Mouse (Mus musculus): Measurements from ENCODE around the gene Lyrm1. TPM values are rescaled to one million over a fixed set of nuclear protein-coding genes. Genes with fewer than 3 reads are reported as not detected.

The Lyrm1 gene
- polyA plus RNA-seq, 1 experiment from 2014 or later: 4.5 TPM

DNA sequence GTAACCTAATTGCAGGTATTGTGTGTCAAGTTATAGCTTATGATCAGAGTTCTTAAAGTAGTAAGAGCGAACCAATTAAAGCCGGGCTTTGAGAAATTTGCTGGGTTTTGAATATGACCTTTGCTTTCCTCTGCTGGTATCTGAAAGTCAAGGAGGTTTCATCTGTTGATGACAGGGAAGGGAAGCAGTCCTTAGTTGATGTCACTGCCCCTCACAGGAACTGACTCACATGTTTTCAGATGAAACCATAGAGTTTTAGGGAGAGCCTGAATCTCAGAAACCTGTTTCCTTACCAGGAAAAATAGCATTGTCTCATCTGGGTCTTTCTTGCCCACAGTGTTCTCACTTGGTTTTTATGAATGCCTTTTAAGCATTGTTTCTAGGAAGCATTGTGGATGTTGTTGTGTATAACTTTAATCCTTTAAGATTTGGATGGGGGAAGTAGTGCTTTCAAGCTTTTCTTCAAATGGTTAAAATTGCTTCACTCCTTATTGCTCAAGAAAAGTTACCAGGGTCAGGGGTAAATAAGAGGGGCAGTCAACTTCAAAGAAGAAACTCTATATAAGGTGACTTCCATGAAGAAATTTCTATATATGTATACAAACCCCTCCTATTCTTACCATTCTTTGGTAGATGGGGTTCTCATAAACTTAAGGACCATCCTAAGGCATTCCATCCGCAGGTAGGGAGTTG is 11.0 kb downstream of the Lyrm1 start:
- no peak overlapping the region for H3K4me2 ChIP-seq (ENCODE audit: low read depth, low read length)

DNA sequence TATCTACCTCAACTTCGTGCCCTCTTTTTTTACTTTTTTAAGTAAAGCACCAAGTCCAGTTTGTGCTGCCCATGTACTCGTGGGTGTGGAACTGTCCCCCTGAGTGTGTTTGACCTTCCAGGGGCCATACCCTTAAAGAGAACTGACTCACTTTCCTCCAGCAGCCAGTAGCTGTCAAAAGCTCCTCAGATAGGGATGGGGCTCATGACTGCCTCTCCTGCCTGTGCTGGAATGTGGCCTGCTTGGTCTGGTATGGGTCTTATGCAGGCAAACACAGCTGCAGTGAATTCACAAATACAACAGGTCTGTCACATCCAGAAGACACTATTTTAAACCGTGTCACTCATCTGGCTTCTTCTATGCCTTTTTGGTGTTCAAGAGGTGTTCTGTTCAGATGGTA is 16.1 kb downstream of the Lyrm1 start:
- Histone ChIP-seq H3K36me3 (replicated peaks; ENCODE audit: insufficient read depth, low read length) (no peaks in the 10 kb centered on the region), H3K9me3 (ENCODE audit: low read length) (no peaks in the 10 kb centered on the region), H3K27me3 (ENCODE audit: insufficient read depth, low read length) (no peaks in the 10 kb centered on the region), H3K4me3 (ENCODE audit: low read depth, low read length) (no peak overlapping the region), H3K4me2 (ENCODE audit: low read depth, low read length) (no peak overlapping the region), H3K9ac (replicated peaks) (no peak overlapping the region), H3K27ac (ENCODE audit: low read depth) (no peak overlapping the region), H3K4me1 (ENCODE audit: insufficient read depth) (no peaks in the 10 kb centered on the region)
- TF ChIP-seq EP300 (IDR thresholded peaks at IDR 0.05; ENCODE audit: low read depth) (no peak), CTCF (IDR thresholded peaks at IDR 0.05; ENCODE audit: low read depth) (no peak)
- WGBS (ENCODE audit: insufficient replicate concordance): 65% methylated on average over 3 of the region's 3 CpGs
- ATAC-seq: no peak
- no peak for DNase-seq

More for the DNA sequence above, 11.0 kb downstream of the Lyrm1 start:
- H3K4me1 ChIP-seq (ENCODE audit: insufficient read depth): no peaks in the 10 kb centered on the region
- H3K9me3 ChIP-seq (ENCODE audit: low read length): no peaks in the 10 kb centered on the region
- ATAC-seq: no peak
- H3K9ac ChIP-seq (replicated peaks): no peak overlapping the region
- 82% methylated on average over 3 of the region's 3 CpGs for WGBS (ENCODE audit: insufficient replicate concordance)
- no peaks in the 10 kb centered on the region for H3K36me3 ChIP-seq (replicated peaks; ENCODE audit: insufficient read depth, low read length)
- TF ChIP-seq CTCF (IDR thresholded peaks at IDR 0.05; ENCODE audit: low read depth): no peak
- no peak for TF ChIP-seq EP300 (IDR thresholded peaks at IDR 0.05; ENCODE audit: low read depth)
- no peak overlapping the region for H3K27ac ChIP-seq (ENCODE audit: low read depth)
- no peak overlapping the region for H3K4me3 ChIP-seq (ENCODE audit: low read depth, low read length)
- H3K27me3 ChIP-seq (ENCODE audit: insufficient read depth, low read length): no peaks in the 10 kb centered on the region
- no peak for DNase-seq

- TF ChIP-seq CTCF (IDR thresholded peaks at IDR 0.05; ENCODE audit: low read depth) (no peak), EP300 (IDR thresholded peaks at IDR 0.05; ENCODE audit: low read depth) (no peak)
- WGBS (ENCODE audit: insufficient replicate concordance): 33% methylated on average over 2 of the region's 2 CpGs
- Histone ChIP-seq H3K4me3 (ENCODE audit: low read depth, low read length) (no peak overlapping the region), H3K4me1 (ENCODE audit: insufficient read depth) (no peaks in the 10 kb centered on the region), H3K9me3 (ENCODE audit: low read length) (no peaks in the 10 kb centered on the region), H3K4me2 (ENCODE audit: low read depth, low read length) (no peak overlapping the region), H3K27ac (ENCODE audit: low read depth) (no peak overlapping the region), H3K27me3 (ENCODE audit: insufficient read depth, low read length) (no peaks in the 10 kb centered on the region), H3K36me3 (replicated peaks; ENCODE audit: insufficient read depth, low read length) (no peaks in the 10 kb centered on the region), H3K9ac (replicated peaks) (no peak overlapping the region)
- ATAC-seq (no peak), DNase-seq (no peak)
Measured at GRCm38 (mm10) chr7:119920457-119920856, 24.8 kb downstream of the Lyrm1 start.

GRCm38 (mm10) chr7:119921054-119921453 is 25.4 kb downstream of the Lyrm1 start:
- H3K36me3 ChIP-seq (replicated peaks; ENCODE audit: insufficient read depth, low read length): no peaks in the 10 kb centered on the region
- ATAC-seq (no peak), DNase-seq (no peak)
- no peak overlapping the region for H3K4me2 ChIP-seq (ENCODE audit: low read depth, low read length)
- H3K9me3 ChIP-seq (ENCODE audit: low read length): no peaks in the 10 kb centered on the region
- 66% methylated on average over 4 of the region's 4 CpGs for WGBS (ENCODE audit: insufficient replicate concordance)
- H3K4me3 ChIP-seq (ENCODE audit: low read depth, low read length): no peak overlapping the region
- no peaks in the 10 kb centered on the region for H3K4me1 ChIP-seq (ENCODE audit: insufficient read depth)
- H3K9ac ChIP-seq (replicated peaks): no peak overlapping the region
- no peaks in the 10 kb centered on the region for H3K27me3 ChIP-seq (ENCODE audit: insufficient read depth, low read length)
- H3K27ac ChIP-seq (ENCODE audit: low read depth): no peak overlapping the region
- no peak for TF ChIP-seq EP300 (IDR thresholded peaks at IDR 0.05; ENCODE audit: low read depth)
- no peak for TF ChIP-seq CTCF (IDR thresholded peaks at IDR 0.05; ENCODE audit: low read depth)

GRCm38 (mm10) chr7:119928783-119929440 is 33.3 kb downstream of the Lyrm1 start:
- Histone ChIP-seq H3K27me3 (ENCODE audit: insufficient read depth, low read length) (no peaks in the 10 kb centered on the region), H3K9me3 (ENCODE audit: low read length) (no peaks in the 10 kb centered on the region), H3K9ac (replicated peaks) (no peak overlapping the region), H3K4me2 (ENCODE audit: low read depth, low read length) (no peak overlapping the region), H3K4me3 (ENCODE audit: low read depth, low read length) (no peak overlapping the region), H3K27ac (ENCODE audit: low read depth) (no peak overlapping the region), H3K36me3 (replicated peaks; ENCODE audit: insufficient read depth, low read length) (no peaks in the 10 kb centered on the region), H3K4me1 (ENCODE audit: insufficient read depth) (no peaks in the 10 kb centered on the region)
- TF ChIP-seq CTCF (IDR thresholded peaks at IDR 0.05; ENCODE audit: low read depth): no peak
- TF ChIP-seq EP300 (IDR thresholded peaks at IDR 0.05; ENCODE audit: low read depth): no peak
- ATAC-seq (no peak), DNase-seq (no peak)
- WGBS (ENCODE audit: insufficient replicate concordance): 45% methylated on average over 2 of the region's 2 CpGs

DNA sequence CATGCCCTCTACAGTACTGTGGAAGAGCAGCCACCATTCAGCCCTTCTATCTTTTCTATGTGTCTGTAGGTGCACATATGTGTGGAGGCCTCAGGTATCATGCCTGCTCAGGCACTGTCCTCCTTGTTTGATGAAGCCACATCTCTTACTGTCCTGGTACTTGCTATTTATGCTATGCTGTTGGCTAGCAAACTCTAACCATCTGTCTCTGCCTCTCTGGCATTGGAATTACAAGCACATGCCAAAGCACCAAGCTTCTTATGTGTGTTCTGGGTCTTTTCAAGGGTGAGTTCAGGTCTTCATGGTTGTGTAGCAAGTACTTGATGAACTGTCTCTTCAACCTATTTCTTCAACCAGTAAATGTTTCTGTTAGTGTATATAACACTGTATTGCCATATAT is 40.7 kb downstream of the Lyrm1 start:
- Histone ChIP-seq H3K9ac (replicated peaks) (no peak overlapping the region), H3K4me3 (ENCODE audit: low read depth, low read length) (no peak overlapping the region), H3K4me2 (ENCODE audit: low read depth, low read length) (no peak overlapping the region), H3K9me3 (ENCODE audit: low read length) (no peaks in the 10 kb centered on the region), H3K27ac (ENCODE audit: low read depth) (no peak overlapping the region), H3K36me3 (replicated peaks; ENCODE audit: insufficient read depth, low read length) (no peaks in the 10 kb centered on the region), H3K27me3 (ENCODE audit: insufficient read depth, low read length) (no peaks in the 10 kb centered on the region), H3K4me1 (ENCODE audit: insufficient read depth) (peaks cover 2% of the 10 kb centered on the region; the same call in 1 of the 2 replicates)
- no peak for TF ChIP-seq EP300 (IDR thresholded peaks at IDR 0.05; ENCODE audit: low read depth)
- TF ChIP-seq CTCF (IDR thresholded peaks at IDR 0.05; ENCODE audit: low read depth): no peak
- ATAC-seq: no peak
- DNase-seq: no peak
